Mouse (Mus musculus): ENCODE data around the gene Pacrg.

DNA sequence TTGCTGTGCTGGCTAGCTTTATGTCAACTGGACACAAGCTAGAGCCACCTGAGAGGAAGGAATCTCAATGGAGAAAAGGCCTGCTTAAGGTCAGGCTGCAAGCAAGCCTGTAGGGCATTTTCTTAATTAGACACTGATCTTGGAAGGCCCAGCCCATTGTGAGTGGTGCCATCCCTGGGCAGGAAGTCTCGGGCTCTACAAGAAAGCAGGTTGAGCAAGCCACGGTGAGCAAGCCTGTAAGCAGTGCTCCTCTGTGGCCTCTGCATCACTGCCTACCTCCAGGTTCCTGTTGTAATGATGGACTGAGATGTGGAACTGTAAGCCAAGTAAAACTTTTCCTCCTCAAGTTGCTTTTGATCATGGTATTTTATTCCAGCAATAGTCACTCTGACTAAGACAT is 332.0 kb downstream of the Pacrg start:
- TF ChIP-seq CTCF (IDR thresholded peaks at IDR 0.05; ENCODE audit: control insufficient read depth, insufficient read depth, insufficient replicate concordance, low read depth, low read length) (no peak), POLR2A (IDR thresholded peaks at IDR 0.05; ENCODE audit: control insufficient read depth, low read depth, low read length) (no peak)
